Mouse (Mus musculus) frontal cortex, adult (tissue): ENCODE results near the gene Myh6.
A peak's percentile ranks its signal among the peaks of the same experiment; 100 is the strongest.
"Not testable (repeated sequence)": the region's sequence is repeated elsewhere in the genome, so short reads cannot be mapped to it uniquely, and the experiment has no call there.

Source experiments
- ATAC-seq: cut with Nextera tagmentation; 2 replicates; pipeline ENCODE4 v1.9.2; 2017; ENCODE audit warnings: mild to moderate bottlenecking, moderate library complexity, mixed read lengths; ENCODE audit not compliant: low TSS enrichment

The Myh6 gene

GRCm38 (mm10) chr14:54958503-54958902 lies 8.2 kb downstream of the Myh6 start:
- ATAC-seq = no peak

- ATAC-seq = no peak
These were observed 10.2 kb downstream of the Myh6 start for GRCm38 (mm10) chr14:54956533-54956932.

GRCm38 (mm10) chr14:54955481-54955880 lies 11.2 kb downstream of the Myh6 start:
- ATAC-seq = no peak

- no peak for ATAC-seq
These were observed 12.3 kb downstream of the Myh6 start for GRCm38 (mm10) chr14:54954474-54954873.

GRCm38 (mm10) chr14:54953664-54954206 lies 13.0 kb downstream of the Myh6 start:
- ATAC-seq = no peak

GRCm38 (mm10) chr14:54951587-54951986 lies 15.1 kb downstream of the Myh6 start:
- ATAC-seq = no peak

GRCm38 (mm10) chr14:54950493-54950892 lies 16.2 kb downstream of the Myh6 start:
- no peak for ATAC-seq

GRCm38 (mm10) chr14:54948781-54949180 lies 17.9 kb downstream of the Myh6 start:
- ATAC-seq = no peak

- ATAC-seq = not testable (repeated sequence)
These were observed 19.7 kb downstream of the Myh6 start for GRCm38 (mm10) chr14:54947008-54947407.

GRCm38 (mm10) chr14:54945975-54946704 lies 20.6 kb downstream of the Myh6 start:
- no peak for ATAC-seq

GRCm38 (mm10) chr14:54944939-54945338 lies 21.8 kb downstream of the Myh6 start:
- no peak for ATAC-seq

- no peak for ATAC-seq
These were observed 22.8 kb downstream of the Myh6 start for GRCm38 (mm10) chr14:54943971-54944370.

- no peak for ATAC-seq
These were observed 24.2 kb downstream of the Myh6 start for GRCm38 (mm10) chr14:54942479-54942878.

GRCm38 (mm10) chr14:54941024-54941978 lies 25.4 kb downstream of the Myh6 start:
- no peak for ATAC-seq

GRCm38 (mm10) chr14:54940176-54940530 lies 26.6 kb downstream of the Myh6 start:
- ATAC-seq = no peak

- peak; percentile 50 for ATAC-seq
These were observed 27.1 kb downstream of the Myh6 start for GRCm38 (mm10) chr14:54939434-54940175.

- ATAC-seq = no peak
These were observed 28.1 kb downstream of the Myh6 start for GRCm38 (mm10) chr14:54938431-54939219.

GRCm38 (mm10) chr14:54937361-54938182 lies 29.2 kb downstream of the Myh6 start:
- no peak for ATAC-seq

- no peak for ATAC-seq
These were observed 29.9 kb downstream of the Myh6 start for GRCm38 (mm10) chr14:54936831-54937160.
